Mouse (Mus musculus): ENCODE measurements at regions not wholly inside any gene's neighbourhood (a gene's known extent, or its start where the extent isn't known, plus 50 kb on each side); places are given as distances from the start of the nearest gene placed in this dataset.

GRCm38 (mm10) chr4:9141946-9142683 lies 903.3 kb upstream of the Car8 start:
- WGBS (ENCODE audit: missing documents) = 94% methylated on average over 15 of the region's 16 CpGs
- Histone ChIP-seq H3K4me3 (ENCODE audit: inconsistent target) (no peak overlapping the region), H3K79me2 (ENCODE audit: inconsistent target) (no peaks in the 10 kb centered on the region), H3K27ac (no peak overlapping the region), H3K36me3 (ENCODE audit: inconsistent target) (no peaks in the 10 kb centered on the region)

DNA sequence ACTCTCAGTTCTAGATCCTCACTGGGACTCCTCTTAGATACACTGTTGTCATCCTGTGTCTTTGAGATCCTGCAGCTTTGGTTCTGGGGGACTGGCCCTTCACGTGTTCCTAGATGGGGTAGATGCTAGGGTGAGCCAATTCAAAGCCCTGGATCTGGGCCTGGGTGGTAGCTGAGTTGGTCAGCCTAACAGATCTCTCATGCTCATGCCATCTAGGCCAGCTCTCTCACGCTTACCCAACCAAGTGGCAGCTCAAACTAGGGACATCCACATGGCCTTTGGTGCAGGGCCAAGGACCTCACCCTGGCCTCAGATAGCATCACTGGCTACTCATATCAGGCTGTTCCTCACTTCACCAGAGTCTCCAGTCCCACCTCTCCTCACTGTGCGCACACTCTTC lies 901.9 kb upstream of the Car8 start:
- H3K36me3 ChIP-seq (ENCODE audit: inconsistent target) = no peaks in the 10 kb centered on the region
- H3K79me2 ChIP-seq (ENCODE audit: inconsistent target) = no peaks in the 10 kb centered on the region
- no peak overlapping the region for H3K4me3 ChIP-seq (ENCODE audit: inconsistent target)
- H3K27ac ChIP-seq = no peak overlapping the region
- WGBS (ENCODE audit: missing documents) = 92% methylated on average over 3 of the region's 3 CpGs

GRCm38 (mm10) chr4:9136657-9137056 lies 897.8 kb upstream of the Car8 start:
- Histone ChIP-seq H3K4me3 (ENCODE audit: inconsistent target) (no peak overlapping the region), H3K79me2 (ENCODE audit: inconsistent target) (no peaks in the 10 kb centered on the region), H3K27ac (no peak overlapping the region), H3K36me3 (ENCODE audit: inconsistent target) (no peaks in the 10 kb centered on the region)
- 90% methylated on average over 13 of the region's 13 CpGs for WGBS (ENCODE audit: missing documents)

GRCm38 (mm10) chr4:9136188-9136569 lies 897.3 kb upstream of the Car8 start:
- Histone ChIP-seq H3K27ac (no peak overlapping the region), H3K4me3 (ENCODE audit: inconsistent target) (no peak overlapping the region), H3K36me3 (ENCODE audit: inconsistent target) (no peaks in the 10 kb centered on the region), H3K79me2 (ENCODE audit: inconsistent target) (no peaks in the 10 kb centered on the region)
- 45% methylated on average over 10 of the region's 10 CpGs for WGBS (ENCODE audit: missing documents)

DNA sequence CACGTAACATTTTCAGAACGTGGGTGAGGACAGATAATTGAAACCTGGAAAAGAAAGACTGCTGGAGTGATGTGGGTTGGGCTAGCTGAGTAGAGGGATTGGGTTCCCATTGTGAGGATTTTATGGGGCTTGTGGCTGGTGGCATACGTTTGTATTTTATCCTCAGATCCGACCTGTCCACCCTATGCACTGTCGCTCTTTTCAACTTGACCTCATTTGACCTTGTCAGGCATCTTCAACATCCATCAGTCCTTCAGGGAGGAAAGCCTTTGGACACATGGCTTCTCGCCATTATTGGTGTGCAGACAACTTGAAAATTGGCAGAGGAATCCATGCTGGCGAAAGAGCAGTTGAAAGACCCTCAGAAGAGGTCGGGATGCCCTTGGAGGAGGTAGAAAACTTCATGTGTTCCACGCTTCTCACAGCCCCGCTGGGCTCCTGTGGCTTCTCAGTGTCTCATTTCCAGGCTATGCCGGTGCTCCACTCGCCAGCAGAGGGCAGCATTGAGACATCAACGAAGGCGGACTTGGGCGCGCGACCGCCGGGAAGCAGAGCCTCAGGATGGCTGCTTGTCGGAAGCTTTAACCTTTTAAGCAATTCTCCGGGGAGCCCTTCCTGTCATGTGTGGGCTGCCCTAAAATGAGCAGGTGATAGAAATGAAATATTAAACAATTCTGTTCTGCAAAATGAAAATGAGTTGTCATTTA lies 896.8 kb upstream of the Car8 start:
- Histone ChIP-seq H3K27ac (no peak overlapping the region), H3K36me3 (ENCODE audit: inconsistent target) (no peaks in the 10 kb centered on the region), H3K4me3 (ENCODE audit: inconsistent target) (no peak overlapping the region), H3K79me2 (ENCODE audit: inconsistent target) (no peaks in the 10 kb centered on the region)
- 21% methylated on average over 21 of the region's 21 CpGs for WGBS (ENCODE audit: missing documents)

- H3K79me2 ChIP-seq (ENCODE audit: inconsistent target) = no peaks in the 10 kb centered on the region
- H3K36me3 ChIP-seq (ENCODE audit: inconsistent target) = no peaks in the 10 kb centered on the region
- no peak overlapping the region for H3K4me3 ChIP-seq (ENCODE audit: inconsistent target)
- H3K27ac ChIP-seq = no peak overlapping the region
- WGBS (ENCODE audit: missing documents) = 64% methylated on average over 2 of the region's 2 CpGs
Observed at GRCm38 (mm10) chr4:9133695-9134094, 894.9 kb upstream of the Car8 start.

DNA sequence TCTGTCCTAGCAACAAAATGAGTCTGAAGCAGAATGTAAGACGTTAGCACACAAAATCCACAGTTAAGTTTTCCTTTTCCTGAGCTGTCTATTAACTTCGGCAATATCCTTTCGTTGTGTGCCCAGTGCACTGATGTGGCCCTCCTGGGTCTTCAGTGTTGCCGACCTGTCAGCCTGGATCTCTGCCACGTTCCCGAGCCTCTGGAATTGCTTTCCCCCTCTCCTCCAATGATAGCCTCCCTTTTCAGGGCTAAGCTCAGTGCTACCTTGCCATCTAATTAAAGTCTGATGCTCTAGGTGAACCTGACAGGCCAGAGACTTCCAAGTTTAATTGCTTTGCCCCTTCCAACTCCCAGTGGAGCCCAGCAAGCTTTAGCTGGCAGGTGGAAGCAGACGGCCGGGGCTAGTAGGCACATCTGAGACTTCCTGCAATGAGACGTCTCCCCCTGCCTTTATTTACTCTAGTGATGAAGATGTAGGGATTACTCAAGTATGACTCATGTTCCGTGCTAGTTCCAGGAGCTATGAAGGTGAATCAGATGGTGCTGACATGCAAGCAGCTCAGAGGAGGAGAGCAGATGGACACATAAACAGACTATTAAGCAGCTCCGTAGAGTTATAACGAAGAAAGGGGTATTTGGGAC lies 894.3 kb upstream of the Car8 start:
- 87% methylated on average over 12 of the region's 12 CpGs for WGBS (ENCODE audit: missing documents)
- Histone ChIP-seq H3K79me2 (ENCODE audit: inconsistent target) (no peaks in the 10 kb centered on the region), H3K4me3 (ENCODE audit: inconsistent target) (no peak overlapping the region), H3K27ac (no peak overlapping the region), H3K36me3 (ENCODE audit: inconsistent target) (no peaks in the 10 kb centered on the region)

DNA sequence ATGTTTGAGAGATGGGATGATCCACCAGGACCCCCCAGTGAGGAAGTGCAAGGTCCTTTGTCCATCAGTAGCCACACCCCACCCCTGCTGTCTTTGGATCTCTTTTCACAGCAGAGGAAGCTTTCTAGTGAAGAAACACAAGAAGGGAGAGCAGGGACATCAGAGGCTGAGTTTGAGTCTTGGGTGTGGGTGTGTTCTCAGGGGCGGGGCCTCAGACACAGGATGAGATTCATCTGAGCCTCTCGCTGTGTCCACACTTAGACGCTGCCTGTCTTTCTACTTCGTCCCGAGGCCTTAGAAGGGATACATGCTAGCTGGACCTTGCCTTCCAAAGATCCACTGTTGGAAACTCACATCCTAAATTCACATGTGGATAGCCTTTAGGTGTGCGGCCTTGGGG lies 893.5 kb upstream of the Car8 start:
- Histone ChIP-seq H3K27ac (no peak overlapping the region), H3K4me3 (ENCODE audit: inconsistent target) (no peak overlapping the region), H3K36me3 (ENCODE audit: inconsistent target) (no peaks in the 10 kb centered on the region), H3K79me2 (ENCODE audit: inconsistent target) (no peaks in the 10 kb centered on the region)
- WGBS (ENCODE audit: missing documents) = 96% methylated on average over 6 of the region's 6 CpGs

- Histone ChIP-seq H3K4me3 (ENCODE audit: inconsistent target) (no peak overlapping the region), H3K79me2 (ENCODE audit: inconsistent target) (no peaks in the 10 kb centered on the region), H3K36me3 (ENCODE audit: inconsistent target) (no peaks in the 10 kb centered on the region), H3K27ac (no peak overlapping the region)
- 8% methylated on average over 9 of the region's 9 CpGs for WGBS (ENCODE audit: missing documents)
Observed at GRCm38 (mm10) chr4:9131610-9132009, 892.8 kb upstream of the Car8 start.

DNA sequence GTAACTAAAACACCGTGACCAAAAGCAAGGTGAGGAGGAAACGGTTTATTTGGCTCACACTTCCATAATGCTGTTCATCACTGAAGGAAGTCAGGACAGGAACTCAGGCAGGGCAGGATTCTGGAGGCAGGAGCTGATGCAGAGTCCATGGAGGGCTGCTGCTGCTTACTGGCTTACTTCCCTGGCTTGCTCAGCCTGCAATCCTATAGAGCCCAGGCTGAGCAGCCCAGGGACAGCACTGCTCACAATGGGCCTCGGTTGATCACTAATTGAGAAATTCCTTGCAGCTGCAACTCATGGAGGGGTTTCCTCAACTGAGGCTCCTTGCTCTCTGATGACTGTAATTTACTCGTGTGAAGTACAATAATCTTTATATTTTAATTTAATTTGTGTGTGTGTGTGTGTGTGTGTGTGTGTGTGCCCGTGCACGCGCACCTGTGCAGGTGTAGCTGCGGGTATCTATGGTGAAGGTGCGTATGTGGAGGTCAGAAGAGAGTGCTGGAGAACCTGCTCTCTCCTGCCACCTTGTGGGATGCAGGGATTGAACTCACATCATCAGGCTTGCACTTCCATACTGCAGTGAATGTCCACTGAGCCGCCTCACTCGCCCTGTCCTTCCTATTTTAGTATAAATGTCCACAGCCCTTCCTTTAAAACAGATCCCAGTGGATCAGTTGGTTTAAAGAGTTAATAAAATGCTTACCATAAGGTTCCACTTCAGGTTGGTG lies 886.6 kb upstream of the Car8 start:
- WGBS (ENCODE audit: missing documents) = 61% methylated on average over 10 of the region's 11 CpGs
- no peak overlapping the region for H3K27ac ChIP-seq
- H3K36me3 ChIP-seq (ENCODE audit: inconsistent target) = no peaks in the 10 kb centered on the region
- H3K4me3 ChIP-seq (ENCODE audit: inconsistent target) = no peak overlapping the region
- no peaks in the 10 kb centered on the region for H3K79me2 ChIP-seq (ENCODE audit: inconsistent target)

DNA sequence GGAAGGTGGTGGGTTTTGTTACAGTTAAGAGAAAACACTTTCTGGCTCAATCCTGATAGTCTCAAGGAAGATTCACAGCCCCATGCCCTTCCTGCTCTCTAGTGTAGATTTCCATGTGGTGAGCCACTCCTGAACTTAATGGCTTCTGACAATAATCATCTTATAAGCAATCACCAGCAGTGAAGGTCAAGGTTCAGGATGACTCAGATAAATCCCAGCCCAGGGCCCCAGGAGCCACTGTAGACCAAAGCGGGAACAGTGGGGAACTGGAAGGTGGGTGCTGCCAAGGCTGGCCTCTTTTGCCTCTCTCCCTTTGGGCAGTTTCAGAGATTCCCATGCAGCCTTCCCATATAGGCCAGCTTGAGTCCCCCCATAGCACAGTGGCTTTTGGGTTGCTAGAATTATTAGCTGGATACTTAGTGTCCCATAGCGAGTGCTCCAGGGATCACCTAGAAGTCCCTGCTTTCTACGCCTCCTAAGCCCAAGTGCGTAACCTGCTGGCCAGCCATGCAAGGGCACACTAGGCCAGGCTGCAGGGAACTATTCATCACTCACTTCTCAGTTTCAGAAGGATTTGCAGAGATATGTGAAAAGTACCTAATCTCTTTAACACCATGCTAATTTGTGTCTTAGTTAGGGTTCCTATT lies 885.9 kb upstream of the Car8 start:
- no peaks in the 10 kb centered on the region for H3K36me3 ChIP-seq (ENCODE audit: inconsistent target)
- WGBS (ENCODE audit: missing documents) = 92% methylated on average over 4 of the region's 4 CpGs
- no peak overlapping the region for H3K4me3 ChIP-seq (ENCODE audit: inconsistent target)
- H3K79me2 ChIP-seq (ENCODE audit: inconsistent target) = no peaks in the 10 kb centered on the region
- no peak overlapping the region for H3K27ac ChIP-seq

DNA sequence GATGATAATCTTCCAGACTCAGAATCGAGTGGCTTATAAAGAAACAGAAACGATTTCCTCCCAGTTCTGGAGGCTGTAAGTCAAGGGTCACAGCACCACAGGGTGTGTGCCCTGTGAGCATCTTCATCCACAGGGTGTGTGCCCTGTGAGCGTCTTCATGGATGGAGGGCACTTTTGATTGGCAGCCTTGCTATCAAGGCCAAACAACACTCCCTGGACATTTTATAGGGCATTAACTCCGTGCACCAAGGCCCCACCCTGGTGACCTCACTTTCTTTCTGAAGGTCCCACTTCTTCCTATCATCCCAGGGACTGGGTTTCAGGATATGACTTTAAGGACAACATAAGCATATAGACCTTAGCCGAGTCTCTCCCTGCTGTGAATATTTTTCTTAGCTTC lies 885.3 kb upstream of the Car8 start:
- Histone ChIP-seq H3K27ac (no peak overlapping the region), H3K79me2 (ENCODE audit: inconsistent target) (no peaks in the 10 kb centered on the region), H3K4me3 (ENCODE audit: inconsistent target) (no peak overlapping the region), H3K36me3 (ENCODE audit: inconsistent target) (no peaks in the 10 kb centered on the region)
- WGBS (ENCODE audit: missing documents) = 90% methylated on average over 4 of the region's 5 CpGs

DNA sequence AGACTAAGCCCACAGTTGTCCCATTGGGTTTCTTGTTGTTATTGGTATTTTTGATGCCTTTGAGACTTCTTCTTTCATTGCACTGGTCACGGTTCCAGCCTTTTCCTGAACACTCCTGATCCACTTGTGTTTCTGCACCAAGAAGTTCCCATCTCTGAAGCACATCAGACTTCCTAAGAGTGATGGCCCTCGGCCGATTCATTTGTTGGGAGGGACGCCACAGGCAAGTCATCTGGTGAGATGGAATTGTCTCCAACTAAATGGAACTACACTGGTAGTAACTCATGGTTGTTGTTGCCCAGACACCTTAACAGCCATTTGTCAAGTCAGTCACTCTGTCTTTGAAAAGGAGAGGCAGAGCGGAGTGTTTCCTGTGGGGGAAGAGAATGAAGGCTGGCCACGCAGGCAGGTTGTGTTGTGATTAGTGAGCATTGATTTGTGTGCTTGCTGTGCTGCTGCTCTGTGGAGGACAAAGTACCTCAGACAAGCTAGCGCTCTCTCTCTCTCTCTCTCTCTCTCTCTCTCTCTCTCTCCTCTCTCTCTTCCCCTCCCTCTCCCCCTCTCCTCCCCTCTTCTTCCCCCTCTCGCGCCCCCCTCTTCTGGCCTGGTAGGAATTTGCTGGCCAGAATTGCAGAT lies 884.7 kb upstream of the Car8 start:
- Histone ChIP-seq H3K79me2 (ENCODE audit: inconsistent target) (no peaks in the 10 kb centered on the region), H3K27ac (no peak overlapping the region), H3K4me3 (ENCODE audit: inconsistent target) (no peak overlapping the region), H3K36me3 (ENCODE audit: inconsistent target) (no peaks in the 10 kb centered on the region)
- 94% methylated on average over 7 of the region's 9 CpGs for WGBS (ENCODE audit: missing documents)

DNA sequence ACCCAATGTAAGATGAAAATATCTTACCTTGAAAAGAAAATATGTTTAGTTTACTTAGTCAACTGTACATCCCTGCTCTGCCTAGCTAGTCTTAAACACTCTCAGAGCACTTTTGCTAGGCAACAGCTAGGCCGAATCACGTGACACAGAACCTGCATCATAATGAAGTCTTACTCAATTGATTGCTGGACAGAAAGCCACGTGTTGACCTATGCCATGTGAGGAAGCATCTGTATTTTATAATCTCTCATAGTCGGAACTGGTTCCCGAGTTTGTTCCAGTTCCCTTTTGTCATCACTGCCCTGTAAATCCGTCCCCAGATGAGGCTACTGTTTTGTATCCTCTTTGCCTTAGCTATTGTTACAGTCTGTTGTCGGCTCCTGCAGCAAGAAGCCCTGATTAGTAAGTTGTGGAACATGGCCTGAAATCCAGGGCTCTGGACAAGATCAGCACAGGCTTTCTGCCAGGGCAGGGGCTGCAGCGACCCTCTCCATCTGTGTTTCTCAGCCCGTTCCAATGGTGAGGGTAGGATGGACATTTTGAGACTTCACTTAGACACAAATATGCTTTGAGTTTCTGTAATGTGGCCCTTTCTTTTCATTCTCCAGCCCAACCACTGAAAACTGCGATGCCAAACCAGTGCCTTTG lies 883.9 kb upstream of the Car8 start:
- no peak overlapping the region for H3K4me3 ChIP-seq (ENCODE audit: inconsistent target)
- H3K27ac ChIP-seq = no peak overlapping the region
- H3K79me2 ChIP-seq (ENCODE audit: inconsistent target) = no peaks in the 10 kb centered on the region
- no peaks in the 10 kb centered on the region for H3K36me3 ChIP-seq (ENCODE audit: inconsistent target)
- 42% methylated on average over 10 of the region's 10 CpGs for WGBS (ENCODE audit: missing documents)

Data from macrophage (primary cell).